Mouse (Mus musculus): Measurements from ENCODE around the gene Anxa4. TPM values are rescaled to one million over a fixed set of nuclear protein-coding genes. Genes with fewer than 3 reads are reported as not detected.

Anxa4 gene
- total RNA-seq (2022) = 10 to 100 TPM; 14.2 to 26.6 (median 21.2) TPM

DNA sequence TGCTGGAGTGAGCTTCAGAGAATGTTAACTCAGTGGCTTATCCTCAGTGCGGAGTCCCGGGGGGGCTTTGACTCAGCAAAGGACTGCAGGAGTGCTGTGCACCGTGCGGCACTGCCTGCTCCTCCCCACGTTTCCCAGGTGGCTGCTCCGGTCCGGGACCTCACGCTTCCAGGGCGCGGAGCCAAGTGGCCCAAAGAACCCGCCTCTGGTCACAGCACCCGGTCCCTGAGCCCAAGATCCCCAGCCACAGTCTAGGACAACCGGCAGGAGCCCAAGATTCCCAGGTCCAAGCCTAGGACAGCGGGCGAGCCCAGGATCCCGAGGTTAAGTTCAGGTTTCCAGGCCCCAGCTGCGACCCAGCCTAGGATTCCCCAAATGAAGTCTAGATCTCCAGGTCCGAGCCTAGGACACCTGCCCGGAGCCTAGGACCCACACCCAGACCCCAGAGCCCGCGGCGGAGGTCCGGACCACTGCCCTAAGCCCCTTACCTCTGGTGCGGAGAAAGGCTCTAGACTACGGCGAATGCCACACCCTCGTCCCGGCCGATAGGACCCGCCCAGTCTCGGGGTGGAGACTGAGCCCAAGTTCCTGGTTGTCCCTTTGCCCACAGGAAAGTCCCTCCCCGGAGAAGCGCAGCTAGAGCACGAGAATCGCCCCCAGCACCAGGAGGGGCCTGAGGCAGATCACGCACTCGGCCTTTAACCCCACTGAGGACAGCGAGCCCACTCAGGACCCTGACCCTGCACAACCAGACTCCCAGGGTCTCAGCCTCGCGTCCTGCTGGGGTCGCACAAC is at the start of gene Anxa4:
TSS of gene Anxa4 (minus strand) at position 564 of the 795 bp plus-strand sequence.
- DNase-seq (ENCODE audit: low spot score in 2 of 2) = peak; percentile 69

DNA sequence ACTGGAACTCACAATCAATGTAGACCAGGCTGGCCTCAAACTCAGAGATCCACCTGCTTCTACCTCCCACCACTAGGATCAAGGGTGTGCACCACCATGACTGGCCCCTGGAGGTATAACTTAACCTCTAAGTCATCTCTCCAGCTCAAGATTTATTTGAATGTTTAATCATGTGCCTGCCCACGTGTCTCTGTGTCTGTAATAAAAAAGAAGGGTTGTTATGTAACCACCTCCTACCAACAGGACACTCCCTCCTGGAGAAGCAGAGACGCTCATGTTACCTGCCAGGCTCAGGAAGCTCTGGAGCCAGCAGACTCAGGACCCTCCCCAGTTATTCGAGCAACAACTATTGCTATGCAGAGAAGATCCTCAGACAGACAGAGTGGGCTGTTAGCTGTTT is 48.6 kb upstream of the Anxa4 start:
- DNase-seq (ENCODE audit: low spot score in 2 of 2) = no peak

DNA sequence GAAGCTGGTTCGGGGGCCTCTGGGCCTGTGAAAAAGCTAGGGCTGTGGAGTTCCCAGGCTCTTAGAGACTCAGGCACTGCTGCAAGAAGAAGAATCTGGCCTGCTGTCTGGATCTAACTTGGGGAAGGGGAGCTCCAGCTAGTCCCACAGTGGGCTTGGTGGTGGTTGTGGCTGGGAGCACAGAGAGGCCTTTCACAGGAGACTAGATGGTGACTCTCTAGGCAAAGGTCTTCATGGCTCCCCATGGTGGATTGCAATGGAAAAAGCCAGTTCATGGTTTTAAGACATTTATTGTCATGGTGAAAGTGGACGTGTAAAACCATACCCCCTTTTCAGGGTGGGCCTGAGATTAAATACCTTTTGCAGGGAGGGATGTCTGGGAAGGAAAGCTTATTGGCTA is 45.7 kb upstream of the Anxa4 start:
- DNase-seq (ENCODE audit: low spot score in 2 of 2) = no peak

DNA sequence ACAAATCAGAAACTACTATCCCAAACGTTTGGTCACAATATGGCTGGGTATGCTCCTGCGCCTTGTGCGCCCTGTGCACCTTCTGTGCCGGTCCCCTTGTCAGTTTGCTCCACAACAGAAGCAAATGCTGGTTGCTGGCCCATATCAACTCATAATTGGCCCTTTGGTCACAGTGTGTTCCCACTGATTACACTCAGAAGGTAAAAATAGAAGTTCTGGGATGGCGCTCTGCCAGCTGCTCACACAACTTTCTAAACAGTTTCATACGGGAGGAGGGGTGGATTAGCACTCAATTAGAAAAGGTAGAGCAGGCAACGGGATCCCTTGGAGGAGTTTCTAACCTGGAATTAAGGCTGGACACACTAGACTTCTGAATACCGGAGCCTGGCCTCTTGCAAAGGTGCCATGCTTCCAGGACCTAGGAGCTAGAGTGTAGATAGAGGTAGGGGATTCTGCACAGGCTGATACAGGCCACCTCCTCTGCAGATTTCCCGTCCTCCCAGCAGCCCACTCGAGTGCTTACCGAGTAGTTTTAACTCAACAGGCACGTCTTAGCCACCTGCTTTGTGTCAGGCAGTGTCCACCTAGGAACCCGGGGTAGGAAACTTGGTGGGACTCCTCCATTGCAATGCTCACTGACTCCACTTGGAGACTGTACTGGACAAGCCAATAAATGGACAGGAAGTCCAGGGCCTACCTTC is 39.6 kb upstream of the Anxa4 start:
- peak; percentile 74 to 80 for DNase-seq (ENCODE audit: low spot score in 2 of 2)

- no peak for DNase-seq (ENCODE audit: low spot score in 2 of 2)
Measured at GRCm38 (mm10) chr6:86830738-86831500, 37.5 kb upstream of the Anxa4 start.

GRCm38 (mm10) chr6:86829768-86830167 is 36.4 kb upstream of the Anxa4 start:
- DNase-seq (ENCODE audit: low spot score in 2 of 2) = no peak

GRCm38 (mm10) chr6:86827432-86827831 is 34.0 kb upstream of the Anxa4 start:
- DNase-seq (ENCODE audit: low spot score in 2 of 2) = no peak

DNA sequence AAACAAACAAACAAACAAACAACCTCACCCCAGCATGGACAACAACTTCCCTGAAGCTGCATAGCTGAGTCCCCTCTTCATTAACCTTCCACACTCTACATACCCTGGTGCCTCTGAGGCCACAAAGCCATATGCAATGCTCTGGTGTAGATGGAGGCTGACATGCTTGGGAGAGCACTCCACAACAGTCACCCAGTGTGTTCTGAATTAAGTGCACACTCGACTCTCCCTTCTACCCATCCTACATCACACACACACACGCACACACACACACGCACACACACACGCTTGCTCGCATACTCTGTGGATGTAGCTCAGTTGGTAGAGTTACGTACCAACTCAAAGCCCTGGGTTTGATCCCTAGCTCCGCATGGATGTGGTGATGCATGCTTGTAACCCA is 31.0 kb upstream of the Anxa4 start:
- DNase-seq (ENCODE audit: low spot score in 2 of 2) = no peak

DNA sequence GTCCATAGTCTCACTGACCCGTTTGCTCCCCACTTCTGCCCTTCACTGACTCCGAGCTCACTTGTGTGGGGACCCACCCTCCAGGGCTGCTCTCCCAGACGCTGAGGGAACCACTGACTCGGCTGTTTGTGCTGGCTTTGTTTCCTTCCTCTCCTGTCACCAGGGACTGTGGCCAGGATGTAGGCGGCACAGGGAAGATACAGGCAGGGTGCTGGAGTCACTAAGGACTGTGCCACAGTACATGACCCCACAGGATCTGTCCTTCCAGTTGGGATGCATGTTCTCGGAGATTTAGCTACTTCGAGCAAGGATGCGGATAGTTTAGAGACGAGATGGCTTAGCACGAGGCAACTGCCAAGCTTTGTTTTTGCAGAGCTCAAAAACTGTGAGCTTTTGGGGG is 30.4 kb upstream of the Anxa4 start:
- DNase-seq (ENCODE audit: low spot score in 2 of 2) = peak; percentile 25 to 38

DNA sequence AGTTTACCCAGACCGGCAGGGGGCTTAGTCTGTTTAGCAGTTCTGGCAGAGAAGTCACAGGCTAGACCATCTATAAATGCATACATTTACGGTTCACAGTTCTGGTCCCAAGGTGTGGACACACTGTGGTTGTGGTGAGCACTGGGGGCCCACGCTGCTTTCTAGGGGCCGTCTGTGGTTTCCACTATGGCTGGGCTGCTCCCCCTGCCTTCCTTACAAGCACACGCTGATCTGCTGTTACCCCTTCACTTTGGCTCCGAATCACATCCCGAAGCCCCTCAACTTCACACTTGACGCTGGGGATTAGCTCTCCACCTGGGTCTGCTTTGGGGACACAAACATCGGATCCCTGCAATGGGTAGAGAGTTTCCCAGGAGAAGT is 29.7 kb upstream of the Anxa4 start:
- DNase-seq (ENCODE audit: low spot score in 2 of 2) = no peak

DNA sequence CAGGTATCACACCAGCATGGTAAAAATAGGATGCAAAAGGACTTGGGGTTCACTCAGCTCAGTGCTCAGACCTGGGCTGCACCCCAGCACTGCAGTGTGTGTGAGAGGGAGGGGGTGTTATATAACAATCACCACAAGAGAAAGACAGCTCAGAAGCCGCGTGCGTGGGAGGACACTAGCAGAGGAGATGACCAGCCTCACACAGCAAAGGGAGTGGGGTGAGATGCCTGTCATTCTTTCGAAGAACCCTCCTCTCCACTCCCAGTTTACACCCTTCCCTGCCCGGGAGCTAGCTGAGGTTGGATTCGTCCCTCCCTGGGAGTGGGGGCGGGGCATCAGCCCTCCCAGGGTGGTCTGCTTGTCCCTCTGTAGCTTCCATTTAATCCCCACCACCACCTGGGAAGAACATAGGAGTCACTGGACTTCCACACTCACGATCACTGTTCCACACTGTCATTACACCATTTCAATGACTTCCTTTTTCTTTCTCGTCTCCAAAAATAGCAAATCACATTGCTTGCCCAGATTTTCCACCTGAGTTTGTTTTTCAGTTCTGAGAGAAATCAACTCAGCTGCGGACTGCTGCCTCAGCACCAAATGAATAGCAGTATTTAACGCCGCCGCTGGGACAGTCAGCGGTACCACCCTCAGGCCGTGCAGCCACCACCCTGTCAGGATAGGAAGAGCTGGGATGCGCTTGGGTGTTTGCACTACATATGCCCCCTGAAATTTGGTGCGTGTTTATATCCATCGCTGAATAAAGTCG is 29.1 kb upstream of the Anxa4 start:
- DNase-seq (ENCODE audit: low spot score in 2 of 2) = peak; percentile 17 to 53

DNA sequence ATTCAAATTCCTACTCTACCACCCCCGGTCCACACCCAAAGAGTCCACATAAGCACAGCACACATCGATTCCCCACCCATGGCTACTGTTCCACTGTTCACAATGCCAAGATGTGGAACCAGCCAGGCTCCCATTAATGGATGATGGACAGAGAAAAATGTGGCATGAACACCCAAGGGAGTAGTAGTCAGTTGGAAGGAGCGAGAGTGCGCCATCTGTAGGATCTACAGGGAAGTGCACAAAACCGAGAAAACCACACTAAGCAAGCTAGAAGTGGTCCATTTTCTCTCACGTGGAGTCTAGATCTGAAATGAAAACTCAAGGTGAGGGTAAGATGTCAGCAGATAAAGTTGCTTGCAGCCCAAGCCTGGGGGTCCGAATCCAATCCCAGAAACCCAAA is 27.3 kb upstream of the Anxa4 start:
- DNase-seq (ENCODE audit: low spot score in 2 of 2) = no peak

- no peak for DNase-seq (ENCODE audit: low spot score in 2 of 2)
Measured at GRCm38 (mm10) chr6:86819926-86820325, 26.5 kb upstream of the Anxa4 start.

DNA sequence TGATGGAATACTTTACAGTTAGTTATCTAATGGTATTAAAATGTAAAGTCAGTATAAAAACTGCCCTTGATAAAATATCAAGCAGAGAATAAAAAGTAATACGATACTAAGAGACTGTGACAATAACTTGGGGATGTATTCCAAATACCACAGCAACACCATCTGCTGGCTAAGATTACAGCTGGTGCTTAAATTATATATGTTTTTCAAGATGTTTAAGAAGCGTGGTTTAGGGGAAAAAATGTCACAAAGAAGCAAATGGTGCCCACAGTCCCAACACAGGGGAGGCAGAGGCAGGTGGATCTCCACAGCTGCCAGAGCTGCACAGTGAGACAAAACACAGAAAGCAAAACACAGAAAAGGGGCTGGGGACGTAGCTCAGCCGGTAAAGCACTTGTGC is 25.5 kb upstream of the Anxa4 start:
- no peak for DNase-seq (ENCODE audit: low spot score in 2 of 2)

- no peak for DNase-seq (ENCODE audit: low spot score in 2 of 2)
Measured at GRCm38 (mm10) chr6:86816586-86816985, 23.2 kb upstream of the Anxa4 start.

GRCm38 (mm10) chr6:86815436-86815835 is 22.1 kb upstream of the Anxa4 start:
- no peak for DNase-seq (ENCODE audit: low spot score in 2 of 2)

DNA sequence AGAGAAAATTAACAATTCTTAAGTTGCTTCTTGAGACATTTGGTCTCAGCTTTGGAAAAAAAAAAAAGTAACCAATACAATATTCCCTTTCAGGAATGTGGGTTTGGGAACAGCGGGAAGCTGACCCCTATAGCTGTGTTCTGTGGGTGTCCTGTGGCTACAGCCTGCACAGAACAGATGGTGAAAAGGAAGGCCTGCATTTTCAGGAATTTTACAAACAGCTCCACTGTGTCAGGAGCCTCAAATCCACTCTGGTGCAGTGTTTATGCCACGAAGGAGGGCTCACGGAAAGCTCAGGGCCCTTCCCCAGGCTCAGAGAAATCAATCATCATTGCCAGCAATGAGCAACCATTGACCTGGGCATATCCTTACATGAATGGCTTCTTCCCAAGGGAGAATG is 21.5 kb upstream of the Anxa4 start:
- no peak for DNase-seq (ENCODE audit: low spot score in 2 of 2)

- DNase-seq (ENCODE audit: low spot score in 2 of 2) = no peak
Measured at GRCm38 (mm10) chr6:86813341-86813740, 20.0 kb upstream of the Anxa4 start.

GRCm38 (mm10) chr6:86812919-86813318 is 19.5 kb upstream of the Anxa4 start:
- DNase-seq (ENCODE audit: low spot score in 2 of 2) = no peak

- DNase-seq (ENCODE audit: low spot score in 2 of 2) = peak; percentile 33 to 56
Measured at GRCm38 (mm10) chr6:86806455-86807086, 13.2 kb upstream of the Anxa4 start.

DNA sequence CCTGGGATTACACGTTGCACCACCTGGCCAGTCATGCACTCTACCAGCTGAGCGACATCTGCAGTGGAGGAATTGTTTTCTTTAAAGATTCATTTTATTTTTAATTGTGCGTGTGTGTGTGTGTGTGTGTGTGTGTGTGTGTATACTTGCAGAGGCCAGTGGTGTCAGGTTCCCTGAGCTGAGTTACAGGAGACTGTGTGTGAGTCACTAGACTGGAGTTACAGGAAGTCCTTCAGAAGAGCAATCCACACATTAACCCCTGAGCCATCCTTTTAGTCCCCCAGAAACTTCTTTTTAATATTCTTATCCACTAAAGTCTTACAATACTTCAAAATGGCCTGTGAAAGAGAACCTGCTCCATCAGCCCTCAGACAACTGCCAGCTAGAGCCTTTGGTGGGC is 11.3 kb upstream of the Anxa4 start:
- no peak for DNase-seq (ENCODE audit: low spot score in 2 of 2)
